Mouse (Mus musculus) ES-E14 (cell line): ENCODE data around the gene Hint1.

Experiments
- CHD2 ChIP-seq: IDR thresholded peaks from 2 replicates; pipeline ENCODE4 v1.6.1; 2014; ENCODE audit warnings: mild to moderate bottlenecking, low read depth, low read length, inconsistent platforms
- HCFC1 ChIP-seq: IDR thresholded peaks from 2 replicates; pipeline ENCODE4 v1.6.1; 2012; ENCODE audit warnings: low read length, inconsistent platforms, borderline replicate concordance; ENCODE audit not compliant: insufficient read depth
- MAFK ChIP-seq: IDR thresholded peaks from 2 replicates; pipeline ENCODE4 v1.6.1; 2014; ENCODE audit warnings: mild to moderate bottlenecking, low read depth, low read length, inconsistent platforms; ENCODE audit not compliant: insufficient read depth
- ZC3H11A ChIP-seq: IDR thresholded peaks from 2 replicates; pipeline ENCODE4 v1.6.1; 2012; ENCODE audit warnings: low read depth, mild to moderate bottlenecking, inconsistent platforms, low read length, borderline replicate concordance
- ZNF384 ChIP-seq: IDR thresholded peaks from 2 replicates; pipeline ENCODE4 v1.6.1; 2012; ENCODE audit warnings: low read depth, low read length, inconsistent platforms

GRCm38 (mm10) chr11:54845470-54846442, 20.4 kb upstream of the Hint1 start:
- TF ChIP-seq MAFK (peak; percentile 63), ZNF384 (no peak), ZC3H11A (no peak), HCFC1 (no peak), CHD2 (no peak)
